Mouse (Mus musculus) lung, postnatal 0 days (tissue): ENCODE data around the gene Cfap45.

Experiments
- CTCF ChIP-seq: IDR thresholded peaks from 2 replicates; pipeline ENCODE4 v1.5.1; 2016; ENCODE audit warnings: antibody characterized with exemption, mild to moderate bottlenecking
- EP300 ChIP-seq: IDR thresholded peaks from 2 replicates; pipeline ENCODE4 v1.6.1; 2016; ENCODE audit warnings: antibody characterized with exemption, mild to moderate bottlenecking, control low read depth

DNA sequence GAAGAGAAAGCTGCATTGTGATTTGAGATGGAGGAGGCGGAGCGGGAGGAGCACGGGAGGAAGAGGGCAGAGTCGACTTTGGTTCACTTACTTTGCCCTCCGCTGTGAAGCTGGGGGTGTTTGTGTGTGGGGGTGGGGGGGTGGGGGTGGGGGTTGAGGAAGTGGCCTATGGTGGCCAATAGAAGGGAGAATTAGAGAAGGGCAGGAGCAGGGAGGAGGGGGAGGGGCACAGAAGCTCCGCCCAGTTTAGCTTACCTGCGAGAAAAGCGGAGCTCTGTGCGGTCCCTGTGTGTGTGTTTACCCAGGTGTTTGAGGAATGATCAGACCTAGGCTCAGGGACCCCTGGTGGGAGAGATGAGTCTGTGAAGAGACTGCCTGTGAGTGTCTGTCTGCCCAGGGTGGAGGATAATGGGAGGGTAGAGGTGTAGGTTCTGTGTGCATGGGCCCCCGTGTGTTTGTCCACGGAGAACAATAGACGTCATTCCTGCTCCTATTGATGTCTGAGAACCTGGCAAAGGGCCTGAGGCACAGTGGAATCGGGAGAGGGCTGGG lies 10.1 kb upstream of the Cfap45 start:
- TF ChIP-seq CTCF, result peak; percentile 14; the same call in 1 of the 2 replicates
- TF ChIP-seq EP300, result no peak
